Mouse (Mus musculus): ENCODE measurements around the gene Plekhg4.

The Plekhg4 gene

GRCm38 (mm10) chr8:105403467-105403866 is 30.4 kb downstream of the Plekhg4 start:
- DNase-seq (ENCODE audit: low read depth, low spot score), result no peak

GRCm38 (mm10) chr8:105404496-105404895 is 31.4 kb downstream of the Plekhg4 start:
- no peak for DNase-seq (ENCODE audit: low read depth, low spot score)

GRCm38 (mm10) chr8:105406416-105406815 is 33.3 kb downstream of the Plekhg4 start:
- DNase-seq (ENCODE audit: low read depth, low spot score), result no peak

- no peak for DNase-seq (ENCODE audit: low read depth, low spot score)
Measured at GRCm38 (mm10) chr8:105408331-105408730, 35.3 kb downstream of the Plekhg4 start.

- DNase-seq (ENCODE audit: low read depth, low spot score), result no peak
Measured at GRCm38 (mm10) chr8:105409947-105410346, 36.9 kb downstream of the Plekhg4 start.

GRCm38 (mm10) chr8:105413391-105413790 is 40.3 kb downstream of the Plekhg4 start, which contains the start of the genes Kctd19 and Lrrc36:
TSS of gene Kctd19 (minus strand) at chr8:105413502.
TSS of gene Lrrc36 (plus strand) at chr8:105413571.
- DNase-seq (ENCODE audit: low read depth, low spot score), result no peak

- no peak for DNase-seq (ENCODE audit: low read depth, low spot score)
Measured at GRCm38 (mm10) chr8:105418992-105419391, 45.9 kb downstream of the Plekhg4 start.

- DNase-seq (ENCODE audit: low read depth, low spot score), result no peak
Measured at GRCm38 (mm10) chr8:105419800-105420199, 46.7 kb downstream of the Plekhg4 start.

GRCm38 (mm10) chr8:105422006-105422405 is 48.9 kb downstream of the Plekhg4 start:
- no peak for DNase-seq (ENCODE audit: low read depth, low spot score)

- DNase-seq (ENCODE audit: low read depth, low spot score), result no peak
Measured at GRCm38 (mm10) chr8:105426878-105427277, 53.8 kb downstream of the Plekhg4 start.

GRCm38 (mm10) chr8:105431743-105432515 is 58.9 kb downstream of the Plekhg4 start:
- no peak for DNase-seq (ENCODE audit: low read depth, low spot score)
